Mouse (Mus musculus) heart, postnatal 14 days (tissue): Measurements from ENCODE around the gene Lrrc1. TPM values are rescaled to one million over a fixed set of nuclear protein-coding genes. Genes with fewer than 3 reads are reported as not detected.

Experiments used
- DNase-seq, 2 experiments: peaks; one replicate each; pipeline ENCODE4 v3.0.0; 2021 to 2022
- intact Hi-C: fragments of 180-260 bp; cut with DNase I; formaldehyde crosslinking; loops from one replicate; pipeline ENCODE4 v1.15.1; 2025
- total RNA-seq, 2 experiments: library from RNA; stranded (reverse); gene quantifications; 2 replicates each; pipeline ENCODE4 v1.2.3; 2021

Lrrc1 gene
- total RNA-seq, 2 experiments from 2014 or later: 18.7 to 19.9 TPM

- intact Hi-C loops: no loop called here
- DNase-seq: no peak
Observed at GRCm38 (mm10) chr9:77545068-77545421, 375 bp upstream of the Lrrc1 start.

DNA sequence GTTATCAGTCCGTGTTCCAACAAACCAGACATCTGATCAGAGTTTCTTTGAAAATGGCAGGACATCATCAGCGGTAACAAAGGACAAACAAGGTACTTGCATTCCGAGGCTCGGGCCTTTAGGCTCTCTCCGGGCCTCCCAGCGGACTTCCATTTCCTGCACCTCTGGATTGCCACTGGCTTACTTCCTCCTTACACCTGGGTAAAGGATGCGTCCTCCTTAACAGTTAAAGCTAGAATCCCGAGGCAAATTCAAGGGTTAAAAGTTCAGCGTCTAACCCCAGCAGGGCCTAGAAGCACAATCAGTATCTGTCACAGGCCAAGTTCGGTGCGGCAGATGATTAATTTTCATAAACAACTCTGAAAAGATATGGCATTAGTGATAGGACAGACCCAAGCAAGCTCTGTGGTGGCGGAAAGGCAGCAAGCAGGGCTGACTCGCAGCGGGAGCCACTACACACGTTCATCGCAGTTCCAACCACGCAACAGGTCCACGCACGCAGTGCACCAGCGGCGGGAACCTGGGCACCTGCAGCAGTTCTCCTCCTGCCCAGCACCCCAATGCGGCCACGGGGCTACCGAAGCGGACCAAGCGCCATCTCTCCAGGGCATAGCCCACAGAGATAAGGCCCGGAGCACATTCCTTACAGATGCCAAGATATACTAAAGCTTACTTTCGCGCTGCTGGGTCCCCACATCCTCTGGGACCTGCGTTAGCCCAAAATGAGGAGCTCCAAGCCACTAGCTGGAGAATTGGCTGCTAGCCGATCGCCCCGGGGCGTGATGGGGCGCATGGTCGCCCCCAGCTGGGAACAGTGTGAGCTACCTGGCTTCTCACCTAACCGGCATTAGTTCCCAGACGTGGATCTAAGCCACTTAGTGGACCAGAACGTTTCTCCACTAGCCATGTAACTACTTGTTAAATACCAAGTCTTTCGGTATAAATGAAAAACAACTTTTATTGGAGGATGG lies 1.0 kb downstream of the Lrrc1 start:
- intact Hi-C loops: loop anchor here (5.0 kb wide), 4 partner anchors 41 to 209 kb away; partner anchors contain the start of gene Gclc
- DNase-seq: peak; percentile 59 to 67

DNA sequence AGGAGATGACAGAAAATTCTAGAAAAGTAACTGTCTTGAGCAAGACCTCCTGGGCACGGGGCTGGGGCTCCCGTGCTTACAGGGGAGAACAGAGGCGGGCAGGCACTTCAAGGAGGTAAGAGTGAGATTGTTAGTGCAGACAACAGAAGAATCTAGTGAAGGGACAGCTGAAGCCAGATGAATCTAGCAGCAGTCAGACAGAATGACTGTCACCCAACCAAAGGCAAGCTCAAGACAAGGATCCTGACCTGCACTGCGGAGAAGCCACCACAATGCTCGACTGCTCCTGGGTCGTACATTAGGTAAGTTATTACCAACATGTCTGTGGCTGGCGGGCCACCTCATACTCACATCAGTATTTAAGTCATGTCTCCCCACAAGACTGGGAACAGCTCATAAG lies 3.1 kb downstream of the Lrrc1 start:
- DNase-seq: no peak
- intact Hi-C loops: loop anchor here (5.0 kb wide), 4 partner anchors 39 to 211 kb away; partner anchors contain the start of gene Gclc

DNA sequence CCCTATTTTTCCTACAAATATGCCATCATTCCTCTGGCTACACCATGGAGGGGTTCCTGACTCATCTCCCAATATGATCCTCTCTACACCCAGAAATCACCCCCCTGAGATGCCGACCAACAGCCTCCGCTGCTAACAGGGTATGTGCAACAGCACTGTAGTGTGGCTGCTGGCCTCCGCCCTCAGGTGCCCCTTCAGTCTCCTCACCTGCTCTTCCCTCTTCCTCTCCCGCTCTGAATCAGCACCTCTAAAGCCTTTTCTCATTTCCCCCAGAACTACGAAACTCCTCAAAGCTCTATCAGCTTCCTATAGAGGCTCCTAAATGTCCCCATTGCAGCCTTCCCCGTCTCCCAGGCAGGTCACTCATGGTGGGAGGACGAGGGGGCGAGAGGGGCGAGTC lies 5.4 kb downstream of the Lrrc1 start:
- no peak for DNase-seq
- intact Hi-C loops: no loop called here

DNA sequence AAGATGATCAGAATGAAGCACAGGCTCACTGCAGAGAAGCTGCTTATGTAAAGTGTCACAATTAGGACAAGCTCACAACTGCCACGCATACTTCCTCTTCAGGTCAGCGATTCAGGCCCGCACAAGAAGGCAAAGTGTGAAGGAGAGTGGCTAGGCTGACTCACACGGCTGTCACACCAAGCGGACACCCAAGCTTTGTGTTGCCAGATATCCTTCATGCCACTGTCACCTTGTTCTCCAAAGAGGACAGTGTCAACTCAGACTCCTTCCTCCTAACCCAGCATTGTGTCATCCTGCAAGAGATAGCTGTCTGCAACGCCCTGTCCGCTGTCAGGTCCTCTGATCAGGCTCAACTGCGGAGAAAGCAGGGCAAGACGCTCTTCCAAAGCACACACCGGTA lies 7.3 kb downstream of the Lrrc1 start:
- DNase-seq: no peak
- intact Hi-C loops: no loop called here

DNA sequence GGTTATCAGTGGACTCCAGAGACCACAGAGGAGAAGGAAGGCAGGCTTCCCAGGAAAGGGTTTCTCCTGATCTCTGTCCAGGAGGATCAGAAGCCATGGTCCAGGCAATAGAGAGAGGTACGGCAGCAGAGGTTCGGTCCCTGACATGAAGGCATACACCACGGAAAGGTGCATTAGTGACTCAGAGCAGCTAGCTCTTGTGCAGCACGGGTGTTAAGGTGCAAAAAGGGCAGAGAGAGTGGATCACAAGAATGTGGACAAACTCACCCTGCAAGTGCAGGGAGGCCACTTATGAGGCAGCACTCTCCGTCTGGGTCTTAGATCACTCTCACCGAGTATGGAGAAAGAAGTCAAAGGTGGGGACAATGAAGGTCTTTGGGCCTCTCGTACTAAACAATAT lies 7.8 kb downstream of the Lrrc1 start:
- no peak for DNase-seq
- intact Hi-C loops: no loop called here

DNA sequence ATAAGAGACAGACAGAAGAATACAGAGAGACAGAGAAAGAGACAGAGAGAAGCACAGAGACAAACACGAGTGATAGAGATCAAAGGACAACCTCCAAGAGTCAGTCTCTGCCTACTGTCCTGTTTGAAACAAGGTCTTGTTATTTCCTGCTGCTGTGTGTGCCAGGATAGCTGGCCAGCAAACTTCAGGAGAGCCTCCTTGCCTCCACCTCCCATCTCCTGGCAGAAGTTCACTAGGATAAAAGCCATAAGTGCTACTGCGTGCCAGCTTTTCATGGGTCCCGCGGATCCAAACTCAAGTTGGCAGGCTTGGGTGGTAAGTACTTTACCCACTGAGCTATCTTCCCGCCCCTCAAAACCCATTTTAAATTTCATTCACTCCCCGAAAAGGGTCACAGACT lies 8.4 kb downstream of the Lrrc1 start:
- no peak for DNase-seq
- intact Hi-C loops: no loop called here

- DNase-seq: no peak
- intact Hi-C loops: no loop called here
Observed at GRCm38 (mm10) chr9:77535021-77535744, 9.5 kb downstream of the Lrrc1 start.

GRCm38 (mm10) chr9:77528379-77529041 lies 16.2 kb downstream of the Lrrc1 start:
- intact Hi-C loops: no loop called here
- DNase-seq: no peak

- intact Hi-C loops: no loop called here
- DNase-seq: no peak
Observed at GRCm38 (mm10) chr9:77527170-77527569, 17.5 kb downstream of the Lrrc1 start.

- DNase-seq: peak in 1 of 2 experiments; percentile 48
- intact Hi-C loops: no loop called here
Observed at GRCm38 (mm10) chr9:77526715-77527114, 18.0 kb downstream of the Lrrc1 start.

GRCm38 (mm10) chr9:77525595-77526295 lies 18.9 kb downstream of the Lrrc1 start:
- intact Hi-C loops: no loop called here
- DNase-seq: no peak

GRCm38 (mm10) chr9:77523793-77524192 lies 20.9 kb downstream of the Lrrc1 start:
- intact Hi-C loops: no loop called here
- DNase-seq: no peak

GRCm38 (mm10) chr9:77522476-77522875 lies 22.2 kb downstream of the Lrrc1 start:
- no peak for DNase-seq
- intact Hi-C loops: no loop called here

- intact Hi-C loops: no loop called here
- no peak for DNase-seq
Observed at GRCm38 (mm10) chr9:77519198-77519597, 25.5 kb downstream of the Lrrc1 start.

- DNase-seq: no peak
- intact Hi-C loops: no loop called here
Observed at GRCm38 (mm10) chr9:77516782-77517364, 27.8 kb downstream of the Lrrc1 start.

DNA sequence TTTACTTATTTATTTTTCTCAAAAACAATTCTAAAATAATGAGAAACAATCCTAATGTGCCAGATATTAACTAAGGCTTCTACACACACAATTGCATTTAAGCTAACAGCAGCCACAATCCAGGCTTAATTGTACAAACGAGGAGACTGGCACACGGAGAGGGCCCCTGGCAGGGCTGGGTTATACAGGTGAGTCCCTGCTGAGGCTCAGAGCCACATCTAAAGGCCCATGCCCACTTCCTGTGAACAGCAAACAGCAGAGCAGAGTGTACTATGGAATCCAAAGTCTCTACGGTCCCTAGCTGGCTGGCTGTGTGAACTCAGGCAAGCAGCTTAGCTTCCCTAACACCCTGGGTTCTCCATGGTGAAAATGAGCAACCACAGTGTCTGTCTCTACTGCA lies 30.8 kb downstream of the Lrrc1 start:
- no peak for DNase-seq
- intact Hi-C loops: no loop called here

GRCm38 (mm10) chr9:77512220-77512619 lies 32.5 kb downstream of the Lrrc1 start:
- no peak for DNase-seq
- intact Hi-C loops: no loop called here

DNA sequence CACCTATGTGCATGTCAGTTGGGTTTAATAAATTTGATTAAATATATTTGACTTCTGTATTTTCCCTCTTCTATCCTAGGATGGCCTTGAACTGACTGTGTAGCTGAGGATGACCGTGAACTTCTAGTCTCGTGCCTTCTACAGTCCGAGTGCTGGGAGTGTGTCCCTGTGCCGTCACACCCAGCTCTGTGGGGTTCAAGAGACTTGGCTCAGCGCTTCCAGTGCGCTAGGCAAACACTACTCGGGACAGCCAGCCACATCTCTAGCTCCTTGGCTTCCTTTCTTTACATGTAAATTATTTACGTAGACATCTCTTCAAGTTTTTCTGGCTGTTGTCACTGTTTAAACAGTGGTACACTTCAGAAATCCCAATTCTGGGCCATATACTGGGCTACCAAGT lies 34.1 kb downstream of the Lrrc1 start:
- no peak for DNase-seq
- intact Hi-C loops: no loop called here

- DNase-seq: no peak
- intact Hi-C loops: no loop called here
Observed at GRCm38 (mm10) chr9:77507743-77508394, 36.8 kb downstream of the Lrrc1 start.
